Mouse (Mus musculus): Measurements from ENCODE around the gene Siah3.

The Siah3 gene

DNA sequence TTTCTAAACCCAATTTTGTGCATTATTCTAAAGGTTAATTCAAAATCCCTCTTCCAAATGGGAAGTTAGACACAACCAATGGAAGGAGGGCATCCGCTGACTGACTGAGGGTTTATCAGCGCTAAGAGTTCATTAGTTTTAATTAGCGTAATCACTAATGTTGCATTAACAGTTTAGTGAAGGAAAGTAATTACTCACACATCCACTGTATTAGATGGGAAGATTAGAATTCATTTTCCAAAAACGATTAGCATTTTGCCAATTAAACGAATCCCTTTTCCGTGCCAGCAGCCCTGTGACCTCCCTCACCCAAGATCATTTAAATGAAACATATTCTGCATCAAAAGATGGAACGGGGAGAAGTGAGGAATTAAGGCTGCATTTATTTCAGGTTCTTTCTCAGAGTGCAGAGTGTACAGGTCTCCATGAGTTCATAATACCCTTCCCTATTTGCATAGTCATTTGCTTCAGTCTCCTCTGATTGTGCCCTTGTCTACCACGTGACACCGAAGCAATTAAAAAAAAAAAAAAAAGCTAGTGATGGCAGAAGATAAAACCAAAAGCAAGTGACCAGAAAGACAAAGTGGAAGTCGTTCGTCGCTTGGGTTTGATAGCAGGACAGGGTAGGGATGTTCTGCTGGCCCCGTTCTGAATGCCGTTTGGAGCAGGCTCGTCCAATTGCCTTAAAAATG, 62.6 kb downstream of the Siah3 start:
- DNase-seq (ENCODE audit: extremely low read depth, insufficient read length, low spot score): no peak

DNA sequence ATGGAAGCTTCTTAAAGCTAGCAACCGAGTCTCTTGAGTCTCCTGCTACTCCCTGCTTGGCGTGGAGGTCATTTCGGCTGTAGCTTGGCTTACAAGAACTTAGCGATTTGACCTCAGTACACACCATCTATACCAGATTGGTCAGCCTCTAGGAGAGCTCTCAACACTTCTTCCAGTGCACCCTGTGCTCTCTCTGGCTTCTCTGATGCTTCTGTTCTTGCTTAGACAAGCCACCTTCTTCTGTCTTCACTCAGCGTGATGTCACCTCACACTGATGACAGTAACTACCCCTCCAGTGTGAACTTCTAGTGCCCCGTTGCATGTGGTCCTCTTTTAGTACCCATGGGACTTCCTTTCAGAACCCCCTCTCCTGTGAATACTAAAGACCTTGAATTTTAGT, 63.1 kb downstream of the Siah3 start:
- no peak for DNase-seq (ENCODE audit: extremely low read depth, insufficient read length, low spot score)

DNA sequence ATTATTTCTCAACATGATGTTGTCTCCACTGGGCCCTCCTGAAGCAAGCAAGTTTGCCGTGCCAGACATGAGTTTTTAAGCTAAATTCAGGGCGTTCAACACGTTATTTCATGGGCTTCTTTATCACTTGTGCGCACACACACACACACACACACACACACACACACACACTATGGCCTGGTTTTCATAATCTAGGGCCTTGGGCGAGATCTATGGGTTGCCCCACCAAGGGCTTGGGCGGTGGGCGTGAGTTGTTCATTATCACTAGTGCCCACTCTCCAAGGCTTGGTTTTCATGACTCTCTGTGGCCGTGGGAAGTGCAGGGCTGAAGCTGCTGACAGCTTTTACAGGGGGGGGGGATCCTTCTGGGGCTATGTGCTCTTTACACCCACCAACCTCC, 63.9 kb downstream of the Siah3 start:
- DNase-seq (ENCODE audit: extremely low read depth, insufficient read length, low spot score): no peak

DNA sequence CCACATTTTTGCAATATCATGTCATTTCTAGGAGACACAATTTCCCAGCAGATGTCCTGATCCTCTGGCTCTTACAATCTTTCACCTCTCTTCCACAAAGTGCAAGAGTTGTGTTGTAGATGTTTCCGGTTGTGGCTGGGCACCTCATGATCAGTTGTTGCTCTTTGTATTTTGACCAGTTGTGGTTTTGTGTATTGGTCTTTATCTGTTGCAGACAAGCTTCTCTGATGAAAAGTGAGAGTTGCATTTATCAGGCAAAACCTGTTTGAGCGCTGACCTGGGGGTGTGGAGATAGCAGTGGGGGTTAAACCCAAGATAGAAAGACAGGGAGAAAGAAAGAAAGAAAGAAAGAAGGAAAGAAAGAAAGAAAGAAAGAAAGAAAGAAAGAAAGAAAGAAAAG, 68.9 kb downstream of the Siah3 start:
- DNase-seq (ENCODE audit: extremely low read depth, insufficient read length, low spot score): no peak

DNA sequence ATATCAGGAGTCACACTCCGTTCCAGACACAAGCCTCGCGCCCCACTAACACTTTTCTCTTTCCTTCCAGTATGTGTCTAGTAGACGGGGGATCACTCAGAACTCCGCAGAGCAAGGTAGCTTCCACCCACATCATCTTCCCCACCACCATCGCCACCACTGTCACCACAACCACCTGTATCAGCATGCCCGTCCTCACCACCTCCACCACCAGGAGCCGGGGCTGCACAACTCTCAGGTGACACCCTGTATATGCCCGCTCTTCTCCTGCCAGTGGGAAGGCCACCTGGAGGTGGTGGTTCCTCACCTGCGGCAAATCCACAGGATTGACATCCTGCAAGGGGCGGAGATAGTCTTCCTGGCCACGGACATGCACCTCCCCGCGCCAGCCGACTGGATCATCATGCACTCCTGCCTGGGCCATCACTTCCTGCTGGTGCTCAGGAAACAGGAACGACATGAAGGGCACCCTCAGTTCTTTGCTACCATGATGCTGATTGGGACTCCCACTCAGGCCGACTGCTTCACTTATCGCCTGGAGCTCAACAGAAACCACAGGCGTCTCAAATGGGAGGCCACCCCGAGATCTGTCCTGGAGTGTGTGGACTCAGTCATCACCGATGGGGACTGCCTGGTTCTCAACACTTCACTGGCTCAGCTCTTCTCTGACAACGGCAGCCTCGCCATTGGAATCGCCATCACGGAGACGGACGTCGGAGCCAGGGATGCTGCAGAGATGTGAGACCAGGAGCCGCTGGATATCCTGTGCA, 69.8 kb downstream of the Siah3 start:
- no peak for DNase-seq (ENCODE audit: extremely low read depth, insufficient read length, low spot score)

DNA sequence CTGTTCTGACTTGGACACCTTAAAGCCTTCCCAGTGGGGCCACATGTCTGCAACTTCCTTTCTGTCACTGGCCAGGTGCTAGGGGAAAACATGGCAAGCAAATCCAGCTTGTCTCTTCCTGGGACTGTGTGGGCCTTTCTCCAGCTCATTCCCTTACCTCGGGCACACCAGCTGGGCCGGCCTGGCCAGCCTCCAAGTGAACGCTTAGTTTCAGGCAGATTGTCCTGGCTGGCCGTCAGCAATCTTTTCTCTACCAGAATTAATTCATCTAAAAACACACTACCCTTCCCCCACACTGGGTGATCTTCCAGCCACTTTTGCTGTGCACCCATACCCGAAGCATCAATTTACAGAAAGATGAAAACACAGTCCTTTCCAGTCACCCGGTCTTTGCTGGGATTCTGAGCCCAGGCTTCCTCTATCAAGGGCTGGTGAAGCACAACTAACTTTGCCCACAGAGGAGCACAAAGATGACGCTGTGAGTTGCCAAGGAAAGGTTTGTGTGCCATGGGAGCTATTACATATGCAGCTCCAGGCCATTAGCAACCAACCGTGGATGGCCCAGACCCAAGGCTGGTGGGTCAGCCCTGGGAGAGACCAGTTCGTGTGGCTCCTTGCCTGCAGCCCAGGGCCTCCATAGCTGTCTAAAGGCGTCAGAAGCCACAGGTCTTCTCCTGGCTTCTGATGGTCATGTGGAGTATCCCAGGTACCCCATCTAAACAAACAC, 71.8 kb downstream of the Siah3 start:
- no peak for DNase-seq (ENCODE audit: extremely low read depth, insufficient read length, low spot score)

DNA sequence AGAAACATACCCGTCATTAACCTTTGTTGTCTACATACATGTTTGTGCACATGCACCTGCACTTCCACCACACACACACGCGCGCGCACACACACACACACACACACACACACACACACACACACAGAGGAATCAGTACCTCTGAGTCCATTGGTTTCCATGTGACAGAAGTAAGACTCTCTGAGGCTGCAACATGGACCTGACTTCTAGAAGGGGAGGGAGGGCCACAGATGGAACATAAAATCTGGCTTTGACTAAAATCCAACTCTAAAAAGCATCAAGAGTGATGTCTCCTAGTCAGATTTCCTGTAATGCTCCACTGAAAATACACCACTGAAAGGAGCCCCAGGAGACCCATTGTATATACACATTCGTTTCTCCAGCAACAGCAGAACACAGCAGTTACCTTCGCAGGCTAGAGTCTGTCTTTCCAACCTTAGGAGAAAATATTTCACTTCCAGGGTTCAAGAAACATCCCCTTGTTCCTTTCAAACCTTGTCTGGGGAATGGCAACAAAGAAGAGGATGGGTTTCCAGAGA, 75.1 kb downstream of the Siah3 start:
- no peak for DNase-seq (ENCODE audit: extremely low read depth, insufficient read length, low spot score)

DNA sequence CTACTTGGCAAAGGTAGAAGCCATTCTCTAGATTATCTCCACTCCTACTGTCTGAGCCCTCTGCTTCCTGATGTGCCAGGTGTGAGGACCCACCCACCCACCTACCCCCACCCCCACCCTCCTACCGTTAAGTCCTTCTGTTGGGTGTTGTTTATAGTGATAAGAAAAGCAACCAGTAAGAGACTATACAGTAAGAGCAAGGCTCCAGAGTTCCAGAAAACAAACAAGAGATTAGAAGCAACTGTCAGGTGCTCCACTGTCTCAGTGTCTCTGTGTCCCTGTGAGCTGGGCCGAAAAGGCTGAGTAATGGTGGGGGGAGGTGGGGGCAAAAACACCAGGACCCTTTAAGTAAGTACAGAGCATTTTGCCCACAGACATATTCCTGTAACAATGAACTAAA, 83.4 kb downstream of the Siah3 start:
- no peak for DNase-seq (ENCODE audit: extremely low read depth, insufficient read length, low spot score)

DNA sequence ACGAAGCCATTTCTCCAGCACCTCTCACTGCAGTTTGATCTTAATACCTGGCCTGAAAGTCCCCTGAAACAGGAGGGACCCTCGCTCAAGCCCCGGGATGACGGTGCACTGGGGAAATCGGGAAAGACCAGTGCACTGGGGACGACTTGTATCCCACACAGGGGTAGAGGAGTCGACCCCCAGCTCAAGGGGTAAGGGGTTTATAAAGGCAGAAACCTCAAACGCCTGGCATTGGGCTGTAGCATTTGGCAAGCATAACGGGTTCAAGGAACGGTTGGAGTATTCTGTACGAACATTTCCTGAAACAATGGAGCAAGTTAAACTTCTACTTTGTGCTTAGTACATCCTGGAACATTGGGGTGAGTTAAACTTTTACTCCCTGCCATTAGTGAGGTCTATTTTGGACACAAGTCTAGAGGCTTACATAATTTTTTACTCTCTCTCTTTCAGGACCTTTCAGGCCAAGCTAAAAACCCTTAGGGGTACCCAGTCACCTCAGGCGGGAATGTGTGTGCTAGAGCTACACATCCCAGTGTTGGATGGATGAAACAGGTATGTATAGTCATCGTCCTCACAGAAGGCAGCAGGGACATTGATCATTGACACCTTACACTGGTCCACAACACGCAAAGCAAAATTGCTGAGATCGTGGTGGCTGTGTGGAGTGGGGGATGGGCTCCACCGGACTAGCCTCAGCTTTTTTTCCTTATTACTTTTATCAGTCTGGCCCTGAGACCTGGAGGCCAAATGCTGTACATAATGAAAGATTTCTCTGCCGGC, 84.6 kb downstream of the Siah3 start:
- DNase-seq (ENCODE audit: extremely low read depth, insufficient read length, low spot score): no peak

DNA sequence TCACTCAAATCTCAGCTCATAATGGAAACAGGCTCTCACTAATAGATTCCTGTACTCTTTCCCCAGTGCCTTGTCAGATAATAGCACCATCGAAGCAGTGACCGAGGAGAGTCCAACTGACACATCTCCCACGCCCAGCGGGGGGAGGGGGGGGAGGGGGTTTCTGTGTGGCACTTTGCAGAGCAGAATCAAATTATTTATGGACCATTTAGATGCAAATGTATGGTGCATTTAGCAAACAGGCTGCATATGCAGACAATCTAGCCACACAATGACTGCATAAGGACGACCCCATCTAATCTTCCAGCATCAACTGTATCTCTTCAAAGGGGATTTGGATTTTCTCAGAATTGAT, 85.2 kb downstream of the Siah3 start:
- no peak for DNase-seq (ENCODE audit: extremely low read depth, insufficient read length, low spot score)

DNA sequence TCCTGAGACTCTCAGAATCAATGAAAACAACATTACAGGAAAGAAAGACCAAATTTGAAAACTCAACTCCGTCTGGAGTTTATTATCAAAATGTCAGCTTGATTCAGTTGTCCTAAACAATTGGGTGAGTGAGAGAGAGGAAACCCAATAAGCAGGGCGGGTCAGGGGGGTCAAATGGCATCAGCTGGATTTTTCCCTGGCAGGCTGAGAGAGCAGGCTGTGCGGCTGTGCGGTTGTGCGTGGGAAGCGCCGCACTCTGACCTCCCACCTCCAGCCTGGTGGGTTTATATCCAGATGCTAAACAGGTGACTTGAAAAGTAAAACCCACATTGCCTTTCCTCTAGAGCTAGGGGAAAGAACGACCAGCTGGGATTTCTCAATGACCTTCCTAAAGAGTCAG, 85.9 kb downstream of the Siah3 start:
- DNase-seq (ENCODE audit: extremely low read depth, insufficient read length, low spot score): no peak

DNA sequence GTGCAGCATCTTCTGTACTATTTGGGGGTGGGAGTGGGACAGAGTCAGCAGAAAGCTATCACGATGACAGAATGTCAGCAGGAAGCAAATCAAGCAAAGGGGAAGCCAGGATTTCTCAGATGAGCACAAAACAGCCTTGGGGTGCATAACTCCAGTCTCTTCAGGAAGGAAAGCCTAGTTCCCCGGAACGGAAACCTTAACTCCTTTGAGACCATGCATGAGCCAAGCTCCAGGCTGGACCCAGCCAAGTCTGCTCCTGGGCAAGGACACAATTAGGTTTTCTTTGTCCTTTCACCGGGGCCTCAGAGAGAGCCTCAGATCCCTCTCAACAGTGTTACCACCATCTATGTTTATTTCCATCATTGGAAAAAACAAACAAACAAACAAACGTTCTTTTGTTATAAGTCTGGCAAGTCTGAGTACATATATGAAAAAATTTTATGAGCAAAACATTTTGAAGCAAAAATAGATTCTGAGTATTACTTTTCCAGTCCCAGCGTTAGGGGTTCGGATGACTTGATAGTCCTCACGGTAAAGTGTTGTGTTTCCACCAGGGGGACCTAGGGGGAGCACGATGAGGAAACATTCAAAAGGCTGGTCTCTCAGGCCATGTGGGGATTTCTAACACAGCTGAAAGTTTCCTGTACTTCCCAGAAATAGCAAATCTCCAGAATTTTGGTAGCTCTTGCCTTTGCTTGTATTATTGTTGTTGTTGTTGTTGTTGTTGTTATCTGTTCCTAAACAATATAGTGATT, 106.0 kb downstream of the Siah3 start:
- DNase-seq (ENCODE audit: extremely low read depth, insufficient read length, low spot score): no peak

DNA sequence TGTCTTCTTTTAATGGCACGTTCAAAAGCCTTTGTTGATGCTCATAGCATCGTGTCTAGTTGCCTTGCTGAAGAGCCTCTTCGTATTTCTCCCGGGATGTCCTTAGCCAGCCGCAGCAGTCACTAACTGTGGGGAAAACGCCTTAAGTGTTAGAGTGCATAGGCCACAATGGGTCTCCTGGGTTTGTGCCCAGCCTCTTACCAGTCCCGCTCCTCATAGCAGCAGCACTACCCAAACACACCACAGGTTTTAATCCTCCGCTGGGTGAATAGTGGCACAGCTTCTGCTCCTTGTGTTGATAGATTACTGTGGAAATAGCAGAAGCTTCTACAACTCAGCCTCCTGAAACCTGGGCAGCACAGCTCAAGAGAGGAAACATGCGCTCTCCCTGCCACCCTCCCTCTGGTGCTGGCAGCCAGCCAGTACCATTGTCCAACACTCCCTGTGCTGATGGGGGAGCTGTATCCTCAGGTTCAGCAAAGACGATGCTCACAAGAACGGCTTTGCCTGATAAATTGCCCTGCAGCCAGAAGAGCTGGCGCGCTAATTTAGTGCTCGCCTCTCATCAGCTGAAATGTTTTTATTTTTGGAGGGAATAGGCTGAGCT, 109.9 kb downstream of the Siah3 start:
- no peak for DNase-seq (ENCODE audit: extremely low read depth, insufficient read length, low spot score)

DNA sequence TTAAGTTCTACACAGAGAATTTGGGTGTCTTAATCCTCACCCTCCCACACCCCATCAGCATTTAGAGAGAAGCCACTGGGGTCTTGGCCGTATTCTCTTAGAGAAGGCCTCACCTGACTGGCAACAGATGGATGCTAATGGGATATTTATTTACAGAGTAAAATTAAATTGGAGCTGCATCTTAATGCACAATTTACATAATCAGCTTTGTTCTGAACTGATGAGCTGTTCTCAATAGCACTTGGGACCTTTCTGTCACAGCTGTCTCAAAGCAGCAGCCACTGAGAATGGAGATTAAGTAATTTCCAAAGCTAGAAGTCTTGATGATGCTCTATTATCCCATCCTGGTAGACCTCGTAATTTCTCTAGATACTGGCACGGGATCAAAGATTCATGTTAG, 110.5 kb downstream of the Siah3 start:
- DNase-seq (ENCODE audit: extremely low read depth, insufficient read length, low spot score): no peak

DNA sequence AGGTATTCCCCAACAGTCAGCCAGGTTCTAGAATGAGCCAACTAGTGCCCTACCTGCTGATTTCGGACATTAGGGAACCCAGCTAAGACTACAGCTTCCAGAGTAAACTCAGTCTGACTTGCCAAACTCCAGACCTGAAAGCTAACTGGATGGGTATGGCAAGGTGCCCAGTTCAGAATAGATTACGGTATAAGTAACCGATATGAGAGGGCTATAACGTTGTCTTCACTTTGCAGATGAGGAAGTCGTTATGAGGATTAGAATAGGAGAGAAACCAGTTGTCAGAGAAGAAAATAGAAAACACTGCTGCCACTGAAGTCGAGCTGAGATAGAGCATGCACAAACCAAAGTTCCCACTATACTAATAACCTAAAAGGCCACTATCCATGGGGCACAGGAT, 123.2 kb downstream of the Siah3 start:
- no peak for DNase-seq (ENCODE audit: extremely low read depth, insufficient read length, low spot score)
